8 mouse cellular contexts compared by ENCODE assay signal in genomic region chr4:132842970-132843704, GRCm38 (mm10). TPM values are rescaled to one million over a fixed set of nuclear protein-coding genes. Genes with fewer than 3 reads are reported as not detected.
A peak's percentile ranks its signal among the peaks of the same experiment; 100 is the strongest.
DNase-seq lines count a peak whose midpoint lies in the region; ATAC-seq and TF ChIP-seq lines count a peak whose summit lies in the region.

TSS of gene Ppp1r8 (minus strand) at chr4:132843169.

- DNase-seq in MN1 (ENCODE audit: low spot score) = peak; percentile 100
- peak; percentile 87 for DNase-seq in cerebellum, adult 9-10 months
- peak; percentile 94 for DNase-seq in hindbrain, embryonic 10.5 days (ENCODE audit: low spot score)
- DNase-seq in layer of hippocampus, adult 9-11 months = peak; percentile 95
- peak; percentile 97 for DNase-seq in lung, postnatal 0 days (ENCODE audit: low spot score)
- DNase-seq in ovary, postnatal 14 days (ENCODE audit: low spot score) = peak; percentile 79
- peak; percentile 93 for DNase-seq in thymus, postnatal 14 days

- no peaks in the 10 kb centered on the region for H3K27me3 ChIP-seq in hindbrain, embryonic 10.5 days (ENCODE audit: insufficient read depth, poor library complexity, severe bottlenecking)
- H3K27me3 ChIP-seq in lung, postnatal 0 days (replicated peaks; ENCODE audit: insufficient read depth, low read length) = no peaks in the 10 kb centered on the region

- peak within 1 kb of the TSS; percentile 78 for H3K9ac ChIP-seq in lung, postnatal 0 days (replicated peaks; ENCODE audit: low read depth)

- peaks cover 22% of the 10 kb centered on the region for H3K4me1 ChIP-seq in hindbrain, embryonic 10.5 days (replicated peaks)
- peaks cover 7% of the 10 kb centered on the region; the same call in 1 of the 2 replicates for H3K4me1 ChIP-seq in lung, postnatal 0 days (ENCODE audit: insufficient read depth, low read depth, low read length)

- H3K27ac ChIP-seq in hindbrain, embryonic 10.5 days = peak within 1 kb of the TSS; percentile 94
- peak within 1 kb of the TSS; percentile 54 for H3K27ac ChIP-seq in lung, postnatal 0 days (ENCODE audit: low read length)

- WGBS in hindbrain, embryonic 10.5 days = 2% methylated on average over 40 of the region's 40 CpGs
- WGBS in lung, postnatal 0 days = 2% methylated on average over 40 of the region's 40 CpGs

- TF ChIP-seq CTCF in lung, postnatal 0 days (IDR thresholded peaks at IDR 0.05) = peak; percentile 68

- no peaks in the 10 kb centered on the region for H3K9me3 ChIP-seq in hindbrain, embryonic 10.5 days
- H3K9me3 ChIP-seq in lung, postnatal 0 days (ENCODE audit: low read length) = no peaks in the 10 kb centered on the region

- H3K4me3 ChIP-seq in hindbrain, embryonic 10.5 days = peak within 1 kb of the TSS; percentile 86
- H3K4me3 ChIP-seq in lung, postnatal 0 days (ENCODE audit: low read depth, low read length) = peak within 1 kb of the TSS; percentile 65

- no peak for TF ChIP-seq EP300 in lung, postnatal 0 days (IDR thresholded peaks at IDR 0.05)

- peak within 1 kb of the TSS; percentile 91 for H3K4me2 ChIP-seq in lung, postnatal 0 days (replicated peaks; ENCODE audit: low read depth, low read length)

- peaks cover 37% of the 10 kb centered on the region for H3K36me3 ChIP-seq in hindbrain, embryonic 10.5 days
- H3K36me3 ChIP-seq in lung, postnatal 0 days (ENCODE audit: insufficient read depth, low read length) = no peaks in the 10 kb centered on the region; the same call in 1 of the 2 replicates

- peak; percentile 100 for ATAC-seq in frontal cortex, adult (ENCODE audit: low TSS enrichment)
- ATAC-seq in lung, postnatal 0 days = peak; percentile 100

RNA-seq across cellular contexts. Expression of gene Ppp1r8, which starts in this region (rescaled TPM):
- 81.4 and 84.3 TPM in 2 replicates for polyA plus RNA-seq in hindbrain, embryonic 10.5 days (2016; fragmentation: Nextera tagmentation; extraction: Ambion mirVana)
- 18.3 and 21.0 TPM in 2 replicates for polyA plus RNA-seq in lung, postnatal 0 days (2015; fragmentation: Nextera tagmentation; extraction: Ambion mirVana)

Comparison
In these comparisons a context has a peak if more than half of its experiments do, and no peak if none do; other contexts are left out.
1. Peak in every context shown above with its lines: DNase-seq, ATAC-seq, H3K4me3 ChIP-seq and H3K27ac ChIP-seq.